Mouse (Mus musculus) intestine, postnatal 0 days (tissue): Measurements from ENCODE around the gene Dcun1d4. TPM values are rescaled to one million over a fixed set of nuclear protein-coding genes. Genes with fewer than 3 reads are reported as not detected.

ENCODE experiments used
- ATAC-seq: fragments of 200-750 bp; cut with Nextera tagmentation; 2 replicates; pipeline ENCODE4 v1.8.0; 2017; ENCODE audit warnings: mild to moderate bottlenecking, moderate TSS enrichment, moderate library complexity
- H3K27ac ChIP-seq: fragments of 300-500 bp; sonication (generic); 2 replicates; pipeline ENCODE4 v1.5.1; 2014; ENCODE audit warnings: mild to moderate bottlenecking, low read depth, low read length, moderate library complexity
- H3K27me3 ChIP-seq: fragments of 300-500 bp; sonication (generic); replicated peaks from 2 replicates; pipeline ENCODE4 v1.6.1; 2014; ENCODE audit warnings: low read length, mixed read lengths; ENCODE audit not compliant: control insufficient read depth, insufficient read depth
- H3K36me3 ChIP-seq: fragments of 300-500 bp; sonication (generic); 2 replicates; pipeline ENCODE4 v1.6.1; 2014; ENCODE audit warnings: mild to moderate bottlenecking, moderate library complexity; ENCODE audit not compliant: control insufficient read depth, insufficient read depth
- H3K4me1 ChIP-seq: fragments of 300-500 bp; sonication (generic); replicated peaks from 2 replicates; pipeline ENCODE4 v1.6.1; 2014; ENCODE audit warnings: antibody characterized with exemption, low read length, mixed read lengths; ENCODE audit not compliant: control insufficient read depth, insufficient read depth
- H3K4me2 ChIP-seq: fragments of 300-500 bp; sonication (generic); replicated peaks from 2 replicates; pipeline ENCODE4 v1.6.1; 2014; ENCODE audit warnings: low read depth, mild to moderate bottlenecking, moderate library complexity
- H3K4me3 ChIP-seq: fragments of 300-500 bp; sonication (generic); 2 replicates; pipeline ENCODE4 v1.5.1; 2014; ENCODE audit warnings: low read depth, low read length
- H3K9ac ChIP-seq: fragments of 300-500 bp; sonication (generic); 2 replicates; pipeline ENCODE4 v1.6.1; 2014; ENCODE audit warnings: mild to moderate bottlenecking, low read depth, low read length
- H3K9me3 ChIP-seq: fragments of 300-500 bp; sonication (generic); 2 replicates; pipeline ENCODE4 v1.6.1; 2016; ENCODE audit warnings: mixed run types; ENCODE audit not compliant: control insufficient read depth
- CTCF ChIP-seq: sonication (generic); IDR thresholded peaks from 2 replicates; pipeline ENCODE4 v1.5.1; 2016; ENCODE audit warnings: low read depth, mild to moderate bottlenecking, control low read depth, antibody characterized with exemption, moderate library complexity
- WGBS: fragments of 180-500 bp; shearing (Covaris S2); extraction: QIAGEN DNeasy Blood & Tissue Kit; methylation state at CpG from one replicate; pipeline ENCODE4 v1.1.7; 2014; 5-methylcytosine and 5-hydroxymethylcytosine counted together
- polyA plus RNA-seq: library from polyadenylated mRNA; unstranded; fragments of >200 nt; fragmentation: Nextera tagmentation; extraction: Ambion mirVana; gene quantifications from 2 replicates; pipeline ENCODE4 v1.2.1, GENCODE M21; 2015

Gene Dcun1d4
- polyA plus RNA-seq, 1 experiment from 2014 or later = 16.3 TPM

DNA sequence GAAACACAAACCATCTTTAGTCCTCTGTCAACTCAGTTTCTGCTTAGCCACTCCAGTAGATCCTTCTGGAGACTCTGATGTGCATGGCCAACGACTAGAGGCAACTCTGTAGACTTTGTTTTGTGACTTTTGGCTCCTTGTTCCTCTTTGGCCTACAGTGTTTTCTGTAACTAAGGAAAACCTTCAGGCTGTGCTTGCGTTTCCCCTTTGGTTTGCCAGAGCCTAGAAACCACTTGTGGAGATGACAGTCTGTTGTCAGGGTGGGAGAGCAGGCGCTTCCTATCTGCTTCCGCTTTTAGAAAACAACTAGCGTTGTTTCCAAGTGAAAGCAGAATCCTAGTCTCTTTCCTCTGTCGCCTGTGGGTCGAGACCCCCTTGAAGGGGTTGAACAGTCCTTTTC, 67.4 kb downstream of the Dcun1d4 start:
- H3K4me3 ChIP-seq = no peak overlapping the region
- no peak for ATAC-seq
- 0 out of 2 replicates have a peak, but pooled peaks cover 3% of the 10 kb centered on the region for H3K4me1 ChIP-seq
- H3K27me3 ChIP-seq = no peaks in the 10 kb centered on the region
- H3K9ac ChIP-seq = no peak overlapping the region
- H3K36me3 ChIP-seq = peaks cover 13% of the 10 kb centered on the region
- TF ChIP-seq CTCF = no peak
- H3K9me3 ChIP-seq = no peaks in the 10 kb centered on the region
- no peak overlapping the region for H3K4me2 ChIP-seq
- H3K27ac ChIP-seq = no peak overlapping the region
- WGBS = 73% methylated on average over 7 of the region's 7 CpGs

GRCm38 (mm10) chr5:73548838-73549237, 68.0 kb downstream of the Dcun1d4 start:
- TF ChIP-seq CTCF = no peak

DNA sequence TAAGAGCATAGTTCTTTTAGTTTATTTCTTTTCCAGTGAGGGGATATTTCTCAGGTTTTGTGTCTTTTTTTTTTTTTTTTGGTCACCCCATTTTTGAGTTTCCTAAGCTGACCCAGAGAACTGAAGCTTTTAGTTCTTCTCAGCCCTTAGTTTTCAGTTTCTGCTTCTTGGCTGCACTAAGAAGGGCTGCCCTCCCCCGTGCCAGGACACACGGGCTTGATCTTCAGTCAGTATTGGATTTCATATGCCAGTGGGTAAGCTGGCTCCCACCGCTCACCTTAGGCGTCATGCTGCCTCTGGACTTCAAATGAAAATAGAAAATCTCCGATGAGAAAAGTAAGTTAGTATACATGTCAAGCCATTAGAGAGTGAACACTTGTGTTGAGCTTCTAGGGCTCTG, 71.0 kb downstream of the Dcun1d4 start:
- 90% methylated on average over 5 of the region's 5 CpGs for WGBS

More at GRCm38 (mm10) chr5:73548838-73549237, 68.0 kb downstream of the Dcun1d4 start:
- no peak overlapping the region for H3K27ac ChIP-seq
- WGBS = 97% methylated on average over 1 of the region's 1 CpGs
- H3K4me1 ChIP-seq = no peaks in the 10 kb centered on the region
- H3K9ac ChIP-seq = no peak overlapping the region
- H3K9me3 ChIP-seq = no peaks in the 10 kb centered on the region
- no peak overlapping the region for H3K4me3 ChIP-seq
- H3K27me3 ChIP-seq = no peaks in the 10 kb centered on the region
- ATAC-seq = no peak
- H3K4me2 ChIP-seq = no peak overlapping the region
- peaks cover 12% of the 10 kb centered on the region for H3K36me3 ChIP-seq

DNA sequence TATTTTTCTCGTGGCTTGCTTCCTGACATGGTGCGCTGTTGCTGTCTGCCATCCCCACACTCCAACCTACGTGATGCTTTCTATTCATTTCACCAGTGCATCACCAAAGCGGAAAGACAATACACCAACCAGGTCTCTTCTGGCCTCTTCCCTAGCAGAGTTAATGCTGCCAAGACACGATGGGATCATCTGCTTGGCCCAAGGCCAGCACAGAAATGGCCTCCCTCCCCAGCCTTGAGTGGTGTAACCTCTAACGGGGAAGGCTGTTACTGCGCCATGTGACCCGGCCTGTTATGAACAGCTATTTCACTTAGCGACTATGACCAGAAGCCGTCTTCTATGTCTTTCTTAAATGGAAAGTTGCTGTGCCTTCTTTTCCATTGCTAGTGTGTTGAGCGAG, 73.1 kb downstream of the Dcun1d4 start:
- H3K27ac ChIP-seq = no peak overlapping the region; the same call in 1 of the 2 replicates

More for the DNA sequence above, 71.0 kb downstream of the Dcun1d4 start:
- H3K27me3 ChIP-seq = no peaks in the 10 kb centered on the region
- no peak for ATAC-seq
- H3K4me3 ChIP-seq = no peak overlapping the region
- H3K4me2 ChIP-seq = no peak overlapping the region
- H3K4me1 ChIP-seq = no peaks in the 10 kb centered on the region
- H3K27ac ChIP-seq = no peak overlapping the region
- peaks cover 3% of the 10 kb centered on the region for H3K36me3 ChIP-seq
- TF ChIP-seq CTCF = no peak
- H3K9me3 ChIP-seq = no peaks in the 10 kb centered on the region
- no peak overlapping the region for H3K9ac ChIP-seq

DNA sequence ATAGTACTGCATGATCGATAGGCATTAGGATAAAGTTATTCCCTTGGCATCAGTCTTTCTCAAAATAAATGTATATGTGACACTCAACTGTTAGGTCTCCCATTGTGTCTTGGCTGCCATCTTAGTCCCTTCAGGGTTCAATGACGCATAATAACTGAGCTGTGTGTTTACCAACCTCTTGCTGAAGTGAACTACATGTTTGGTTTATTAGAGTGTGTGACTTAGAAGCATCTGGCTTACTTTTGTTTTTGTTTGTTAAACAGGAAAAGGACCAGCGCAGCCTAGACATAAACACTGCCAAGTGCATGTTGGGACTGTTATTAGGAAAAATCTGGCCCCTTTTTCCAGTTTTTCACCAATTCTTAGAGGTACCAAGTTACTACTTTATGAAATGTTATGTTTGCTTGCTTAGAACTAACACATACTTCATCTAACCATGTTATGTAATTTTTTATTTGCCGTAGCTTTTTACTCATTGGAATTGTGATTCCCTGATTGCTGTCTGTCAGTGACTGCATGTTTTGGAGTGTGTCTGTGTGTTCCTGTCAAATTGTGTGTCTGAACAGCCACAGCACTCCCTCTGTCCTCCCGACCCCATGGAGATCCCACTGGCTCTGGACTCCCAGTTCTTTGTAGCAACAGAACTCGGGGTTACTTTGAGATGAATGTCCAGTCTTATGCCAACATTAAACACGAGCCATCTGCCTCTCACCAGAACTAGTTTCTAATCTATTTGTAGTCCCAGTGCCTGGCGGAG, 74.5 kb downstream of the Dcun1d4 start:
- no peaks in the 10 kb centered on the region for H3K9me3 ChIP-seq
- no peak for TF ChIP-seq CTCF
- no peak for ATAC-seq
- H3K4me3 ChIP-seq = no peak overlapping the region
- no peak overlapping the region for H3K4me2 ChIP-seq
- no peaks in the 10 kb centered on the region for H3K4me1 ChIP-seq
- H3K27me3 ChIP-seq = no peaks in the 10 kb centered on the region
- H3K9ac ChIP-seq = no peak overlapping the region
- H3K27ac ChIP-seq = 0 out of 2 replicates have a peak overlapping the region, but pooled peaks have one; percentile 15
- WGBS = 66% methylated on average over 8 of the region's 8 CpGs
- peaks cover 3% of the 10 kb centered on the region; the same call in 1 of the 2 replicates for H3K36me3 ChIP-seq

More for the DNA sequence above, 73.1 kb downstream of the Dcun1d4 start:
- H3K27me3 ChIP-seq = no peaks in the 10 kb centered on the region
- 82% methylated on average over 11 of the region's 11 CpGs for WGBS
- ATAC-seq = no peak
- H3K4me3 ChIP-seq = no peak overlapping the region
- H3K36me3 ChIP-seq = peaks cover 3% of the 10 kb centered on the region; the same call in 1 of the 2 replicates
- H3K4me2 ChIP-seq = no peak overlapping the region
- H3K9me3 ChIP-seq = no peaks in the 10 kb centered on the region
- no peak overlapping the region for H3K9ac ChIP-seq
- H3K4me1 ChIP-seq = no peaks in the 10 kb centered on the region
- TF ChIP-seq CTCF = no peak

DNA sequence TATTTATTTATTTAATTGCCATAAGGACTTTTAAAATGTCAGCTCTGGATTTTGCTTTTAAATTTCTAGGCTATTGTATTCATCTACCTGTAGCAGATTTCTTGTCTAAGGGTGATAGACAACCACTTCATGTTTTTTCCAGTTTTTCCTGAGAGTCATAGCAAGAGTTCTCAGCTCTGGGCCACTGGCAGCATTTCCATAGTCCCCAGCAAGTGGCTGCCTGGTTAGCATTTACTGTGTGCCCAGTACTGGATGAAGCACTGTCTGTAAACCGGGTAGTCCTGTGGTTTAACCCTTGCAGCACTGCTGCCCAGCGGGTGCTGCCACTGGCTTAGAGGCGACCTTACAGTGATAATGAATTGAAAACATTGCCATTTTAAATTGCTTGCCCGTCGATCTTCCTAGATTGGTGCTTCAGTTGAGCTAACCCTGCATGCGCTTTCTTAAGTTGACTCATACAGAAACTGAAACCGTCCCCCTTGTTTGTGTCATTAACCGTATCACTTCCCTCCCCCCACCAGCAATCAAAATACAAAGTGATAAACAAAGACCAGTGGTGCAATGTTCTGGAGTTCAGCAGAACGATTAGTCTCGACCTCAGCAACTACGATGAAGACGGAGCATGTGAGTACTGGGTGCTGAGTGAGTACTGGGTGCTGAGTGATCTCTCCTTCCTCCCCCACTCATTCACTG, 76.1 kb downstream of the Dcun1d4 start:
- no peaks in the 10 kb centered on the region for H3K9me3 ChIP-seq
- H3K4me2 ChIP-seq = no peak overlapping the region
- no peak overlapping the region for H3K9ac ChIP-seq
- H3K27me3 ChIP-seq = no peaks in the 10 kb centered on the region
- H3K4me3 ChIP-seq = no peak overlapping the region
- H3K4me1 ChIP-seq = no peaks in the 10 kb centered on the region
- TF ChIP-seq CTCF = no peak
- 78% methylated on average over 12 of the region's 12 CpGs for WGBS
- no peak for ATAC-seq
- H3K27ac ChIP-seq = no peak overlapping the region; the same call in 1 of the 2 replicates
- peaks cover 3% of the 10 kb centered on the region; the same call in 1 of the 2 replicates for H3K36me3 ChIP-seq
